Mouse (Mus musculus): ENCODE results near the gene Vmn1r28.
"Not testable (repeated sequence)": the region's sequence is repeated elsewhere in the genome, so short reads cannot be mapped to it uniquely, and the experiment has no call there.

- not testable (repeated sequence) for TF ChIP-seq CTCF, POLR2A (IDR thresholded peaks at IDR 0.05; ENCODE audit: insufficient read depth, low read depth, low read length)
Observed at GRCm38 (mm10) chr6:58279661-58280060, 17.8 kb downstream of the Vmn1r28 start.

Data from olfactory bulb, adult 2 months (tissue).